Mouse (Mus musculus) stomach, postnatal 0 days (tissue): Measurements from ENCODE around the gene Nat14. TPM values are rescaled to one million over a fixed set of nuclear protein-coding genes. Genes with fewer than 3 reads are reported as not detected.
A peak's percentile ranks its signal among the peaks of the same experiment; 100 is the strongest.

Experiments
- ATAC-seq: fragments of 200-750 bp; cut with Nextera tagmentation; 2 replicates; pipeline ENCODE4 v1.8.0; 2017; ENCODE audit not compliant: low FRiP score, low TSS enrichment
- DNase-seq: peaks from one replicate; pipeline ENCODE4 v3.0.0-alpha.2; 2016; ENCODE audit warnings: low spot score
- H3K27ac ChIP-seq: fragments of 300-500 bp; sonication (generic); replicated peaks from 2 replicates; pipeline ENCODE4 v1.5.1; 2014; ENCODE audit warnings: mild to moderate bottlenecking, control low read depth
- H3K27me3 ChIP-seq: fragments of 300-500 bp; sonication (generic); 2 replicates; pipeline ENCODE4 v1.6.1; 2014; ENCODE audit warnings: low read length; ENCODE audit not compliant: control insufficient read depth, insufficient read depth
- H3K36me3 ChIP-seq: fragments of 300-500 bp; sonication (generic); 2 replicates; pipeline ENCODE4 v1.6.1; 2014; ENCODE audit warnings: low read length, mixed read lengths; ENCODE audit not compliant: control insufficient read depth, insufficient read depth
- H3K4me1 ChIP-seq: fragments of 300-500 bp; sonication (generic); replicated peaks from 2 replicates; pipeline ENCODE4 v1.6.1; 2014; ENCODE audit warnings: antibody characterized with exemption; ENCODE audit not compliant: control insufficient read depth, insufficient read depth
- H3K4me2 ChIP-seq: fragments of 300-500 bp; sonication (generic); replicated peaks from 2 replicates; pipeline ENCODE4 v1.6.1; 2014; ENCODE audit warnings: low read depth, mild to moderate bottlenecking, control low read depth, moderate library complexity
- H3K4me3 ChIP-seq: fragments of 300-500 bp; sonication (generic); 2 replicates; pipeline ENCODE4 v1.5.1; 2014; ENCODE audit warnings: low read depth, low read length, control low read depth
- H3K9ac ChIP-seq: fragments of 300-500 bp; sonication (generic); 2 replicates; pipeline ENCODE4 v1.6.1; 2014; ENCODE audit warnings: mild to moderate bottlenecking, low read length, control low read depth, mixed read lengths
- H3K9me3 ChIP-seq: fragments of 300-500 bp; sonication (generic); 2 replicates; pipeline ENCODE4 v1.6.1; 2016; ENCODE audit warnings: low read length; ENCODE audit not compliant: control insufficient read depth
- CTCF ChIP-seq: IDR thresholded peaks from 2 replicates; pipeline ENCODE4 v1.5.1; 2016; ENCODE audit warnings: antibody characterized with exemption, low read depth, mild to moderate bottlenecking, moderate library complexity
- EP300 ChIP-seq: optimal IDR thresholded peaks from 2 replicates; pipeline ENCODE3; 2016; ENCODE audit warnings: antibody characterized with exemption
- WGBS: fragments of 180-500 bp; shearing (Covaris S2); extraction: QIAGEN DNeasy Blood & Tissue Kit; methylation state at CpG from one replicate; pipeline ENCODE4 v1.1.7; 2014; 5-methylcytosine and 5-hydroxymethylcytosine counted together
- polyA plus RNA-seq: library from polyadenylated mRNA; unstranded; fragments of >200 nt; fragmentation: Nextera tagmentation; extraction: Ambion mirVana; gene quantifications from 2 replicates; pipeline ENCODE4 v1.2.1, GENCODE M21; 2015

Gene Nat14
- polyA plus RNA-seq, 1 experiment from 2014 or later: 2.3 TPM

- Histone ChIP-seq H3K27ac (no peak overlapping the region), H3K4me1 (no peaks in the 10 kb centered on the region), H3K4me3 (no peak overlapping the region), H3K4me2 (no peak overlapping the region), H3K27me3 (no peaks in the 10 kb centered on the region), H3K9me3 (no peaks in the 10 kb centered on the region), H3K9ac (no peak overlapping the region), H3K36me3 (no peaks in the 10 kb centered on the region)
- 73% methylated on average over 4 of the region's 4 CpGs for WGBS
- TF ChIP-seq EP300: no peak
- peak; percentile 44 for TF ChIP-seq CTCF
- DNase-seq (no peak), ATAC-seq (no peak)
These were observed 12.5 kb downstream of the Nat14 start for GRCm38 (mm10) chr7:4934160-4934914.

- no peaks in the 10 kb centered on the region for H3K36me3 ChIP-seq
- no peak overlapping the region for H3K27ac ChIP-seq
- no peak overlapping the region for H3K9ac ChIP-seq
- no peak overlapping the region for H3K4me2 ChIP-seq
- WGBS: 74% methylated on average over 10 of the region's 10 CpGs
- no peaks in the 10 kb centered on the region for H3K27me3 ChIP-seq
- ATAC-seq (no peak), DNase-seq (no peak)
- H3K4me1 ChIP-seq: no peaks in the 10 kb centered on the region
- H3K9me3 ChIP-seq: no peaks in the 10 kb centered on the region
- H3K4me3 ChIP-seq: no peak overlapping the region
- TF ChIP-seq EP300 (no peak), CTCF (no peak)
These were observed 15.0 kb downstream of the Nat14 start for GRCm38 (mm10) chr7:4936832-4937231.

- Histone ChIP-seq H3K27me3 (no peaks in the 10 kb centered on the region), H3K4me3 (no peak overlapping the region), H3K4me1 (no peaks in the 10 kb centered on the region), H3K36me3 (no peaks in the 10 kb centered on the region), H3K4me2 (no peak overlapping the region), H3K9ac (no peak overlapping the region), H3K9me3 (no peaks in the 10 kb centered on the region), H3K27ac (no peak overlapping the region)
- TF ChIP-seq EP300: no peak
- no peak for TF ChIP-seq CTCF
- ATAC-seq (no peak), DNase-seq (no peak)
- WGBS: 73% methylated on average over 10 of the region's 11 CpGs
These were observed 15.6 kb downstream of the Nat14 start for GRCm38 (mm10) chr7:4937392-4937791.

GRCm38 (mm10) chr7:4938456-4938855 is 16.6 kb downstream of the Nat14 start:
- Histone ChIP-seq H3K4me1 (no peaks in the 10 kb centered on the region), H3K9me3 (no peaks in the 10 kb centered on the region), H3K9ac (no peak overlapping the region), H3K36me3 (no peaks in the 10 kb centered on the region), H3K4me3 (no peak overlapping the region), H3K4me2 (no peak overlapping the region), H3K27ac (no peak overlapping the region), H3K27me3 (no peaks in the 10 kb centered on the region)
- WGBS: 43% methylated on average over 2 of the region's 2 CpGs
- ATAC-seq (no peak), DNase-seq (peak; percentile 75)
- no peak for TF ChIP-seq EP300
- peak; percentile 94 for TF ChIP-seq CTCF

- ATAC-seq: peak; percentile 75
These were observed 18.2 kb downstream of the Nat14 start for GRCm38 (mm10) chr7:4940068-4940479.

GRCm38 (mm10) chr7:4942673-4943072 is 20.8 kb downstream of the Nat14 start:
- WGBS: 49% methylated on average over 5 of the region's 5 CpGs
- Histone ChIP-seq H3K4me2 (no peak overlapping the region), H3K27ac (no peak overlapping the region), H3K36me3 (no peaks in the 10 kb centered on the region), H3K27me3 (no peaks in the 10 kb centered on the region), H3K9me3 (no peaks in the 10 kb centered on the region), H3K9ac (no peak overlapping the region), H3K4me3 (no peak overlapping the region), H3K4me1 (no peaks in the 10 kb centered on the region)
- ATAC-seq: no peak
- DNase-seq: no peak
- TF ChIP-seq EP300 (no peak), CTCF (no peak)

More at GRCm38 (mm10) chr7:4940068-4940479, 18.2 kb downstream of the Nat14 start:
- Histone ChIP-seq H3K4me3 (no peak overlapping the region), H3K9ac (no peak overlapping the region), H3K36me3 (no peaks in the 10 kb centered on the region), H3K4me1 (no peaks in the 10 kb centered on the region), H3K27me3 (no peaks in the 10 kb centered on the region), H3K4me2 (no peak overlapping the region), H3K27ac (no peak overlapping the region), H3K9me3 (no peaks in the 10 kb centered on the region)
- peak; percentile 89 for DNase-seq
- WGBS: 16% methylated on average over 9 of the region's 9 CpGs
- TF ChIP-seq CTCF (peak; percentile 91), EP300 (no peak)
